Mouse (Mus musculus): ENCODE data around the gene Mgat5b. TPM values are rescaled to one million over a fixed set of nuclear protein-coding genes. Genes with fewer than 3 reads are reported as not detected.

Gene Mgat5b
- polyA plus RNA-seq, 1 experiment: 6.4 TPM

DNA sequence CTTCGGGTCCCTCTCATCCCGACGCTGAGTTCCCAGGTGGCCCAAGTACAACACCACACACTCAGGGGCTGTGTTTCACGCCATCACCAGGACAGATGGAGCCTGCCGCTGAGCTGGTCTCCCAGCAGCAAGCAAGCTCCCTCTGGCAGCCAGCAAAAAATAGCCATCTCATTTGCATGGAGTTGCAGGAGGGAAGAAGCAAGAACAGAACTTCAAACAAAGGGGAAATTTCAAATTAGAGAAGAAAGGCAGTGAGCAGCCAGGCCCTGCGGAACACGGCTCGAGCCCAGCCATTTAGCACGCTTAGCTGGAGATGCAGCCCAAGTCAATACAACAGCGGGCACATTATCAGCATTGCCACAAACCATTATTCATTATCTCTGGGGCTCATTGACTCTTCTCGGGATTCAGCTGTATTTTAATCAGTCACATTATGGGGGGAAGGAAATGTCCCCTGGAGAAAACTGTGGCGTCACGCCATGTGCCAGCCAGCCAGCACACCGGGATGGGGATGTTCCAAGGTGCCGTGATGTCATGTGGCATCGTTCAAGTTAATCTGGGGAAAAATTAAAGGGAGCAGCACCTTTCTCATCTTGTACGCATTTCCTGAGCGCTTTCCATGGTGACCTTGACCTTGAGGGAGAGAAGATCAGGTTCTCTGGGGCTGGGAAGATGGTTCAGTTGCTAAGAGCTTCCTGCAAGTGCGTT is 110.4 kb downstream of the Mgat5b start:
- no peaks in the 10 kb centered on the region for H3K36me3 ChIP-seq (ENCODE audit: control insufficient read depth, insufficient read depth, low read length)
- DNase-seq: no peak
- H3K4me3 ChIP-seq (ENCODE audit: control insufficient read depth, insufficient read depth, low read length): no peak overlapping the region
- H3K4me1 ChIP-seq (replicated peaks; ENCODE audit: control insufficient read depth, insufficient read depth, low read length): peaks cover 44% of the 10 kb centered on the region
- no peak for TF ChIP-seq POLR2A (IDR thresholded peaks at IDR 0.05; ENCODE audit: control insufficient read depth, extremely low read depth, insufficient read depth, low read length, poor library complexity)
- no peak for TF ChIP-seq CTCF (IDR thresholded peaks at IDR 0.05; ENCODE audit: borderline replicate concordance, control insufficient read depth, extremely low read depth, insufficient read depth, low read length, poor library complexity)
- 74% methylated on average over 19 of the region's 19 CpGs for WGBS
- no peak overlapping the region for H3K27ac ChIP-seq (ENCODE audit: control insufficient read depth, insufficient read depth, low read length)
- H3K27me3 ChIP-seq (ENCODE audit: control insufficient read depth, insufficient read depth, low read length): no peaks in the 10 kb centered on the region

- WGBS: 60% methylated on average over 3 of the region's 3 CpGs
- Histone ChIP-seq H3K4me3 (ENCODE audit: control insufficient read depth, insufficient read depth, low read length) (no peak overlapping the region), H3K27me3 (ENCODE audit: control insufficient read depth, insufficient read depth, low read length) (no peaks in the 10 kb centered on the region), H3K4me1 (replicated peaks; ENCODE audit: control insufficient read depth, insufficient read depth, low read length) (peaks cover 44% of the 10 kb centered on the region), H3K36me3 (ENCODE audit: control insufficient read depth, insufficient read depth, low read length) (no peaks in the 10 kb centered on the region), H3K27ac (ENCODE audit: control insufficient read depth, insufficient read depth, low read length) (no peak overlapping the region)
- TF ChIP-seq CTCF (IDR thresholded peaks at IDR 0.05; ENCODE audit: borderline replicate concordance, control insufficient read depth, extremely low read depth, insufficient read depth, low read length, poor library complexity) (no peak), POLR2A (IDR thresholded peaks at IDR 0.05; ENCODE audit: control insufficient read depth, extremely low read depth, insufficient read depth, low read length, poor library complexity) (no peak)
- no peak for DNase-seq
Measured at GRCm38 (mm10) chr11:117029569-117029955, 110.9 kb downstream of the Mgat5b start.

- Histone ChIP-seq H3K27ac (ENCODE audit: control insufficient read depth, insufficient read depth, low read length) (no peak overlapping the region), H3K27me3 (ENCODE audit: control insufficient read depth, insufficient read depth, low read length) (no peaks in the 10 kb centered on the region), H3K4me3 (ENCODE audit: control insufficient read depth, insufficient read depth, low read length) (no peak overlapping the region), H3K36me3 (ENCODE audit: control insufficient read depth, insufficient read depth, low read length) (no peaks in the 10 kb centered on the region), H3K4me1 (replicated peaks; ENCODE audit: control insufficient read depth, insufficient read depth, low read length) (peaks cover 44% of the 10 kb centered on the region)
- no peak for TF ChIP-seq POLR2A (IDR thresholded peaks at IDR 0.05; ENCODE audit: control insufficient read depth, extremely low read depth, insufficient read depth, low read length, poor library complexity)
- no peak for TF ChIP-seq CTCF (IDR thresholded peaks at IDR 0.05; ENCODE audit: borderline replicate concordance, control insufficient read depth, extremely low read depth, insufficient read depth, low read length, poor library complexity)
- no peak for DNase-seq
- 18% methylated on average over 3 of the region's 3 CpGs for WGBS
Measured at GRCm38 (mm10) chr11:117030018-117030417, 111.4 kb downstream of the Mgat5b start.

- no peaks in the 10 kb centered on the region for H3K36me3 ChIP-seq (ENCODE audit: control insufficient read depth, insufficient read depth, low read length)
- no peak overlapping the region for H3K4me3 ChIP-seq (ENCODE audit: control insufficient read depth, insufficient read depth, low read length)
- H3K4me1 ChIP-seq (replicated peaks; ENCODE audit: control insufficient read depth, insufficient read depth, low read length): peaks cover 44% of the 10 kb centered on the region
- WGBS: 26% methylated on average over 8 of the region's 8 CpGs
- TF ChIP-seq CTCF (IDR thresholded peaks at IDR 0.05; ENCODE audit: borderline replicate concordance, control insufficient read depth, extremely low read depth, insufficient read depth, low read length, poor library complexity): no peak
- TF ChIP-seq POLR2A (IDR thresholded peaks at IDR 0.05; ENCODE audit: control insufficient read depth, extremely low read depth, insufficient read depth, low read length, poor library complexity): no peak
- no peak for DNase-seq
- H3K27me3 ChIP-seq (ENCODE audit: control insufficient read depth, insufficient read depth, low read length): no peaks in the 10 kb centered on the region
- no peak overlapping the region for H3K27ac ChIP-seq (ENCODE audit: control insufficient read depth, insufficient read depth, low read length)
Measured at GRCm38 (mm10) chr11:117030471-117031101, 111.9 kb downstream of the Mgat5b start.

- 36% methylated on average over 4 of the region's 4 CpGs for WGBS
- TF ChIP-seq CTCF (IDR thresholded peaks at IDR 0.05; ENCODE audit: borderline replicate concordance, control insufficient read depth, extremely low read depth, insufficient read depth, low read length, poor library complexity): no peak
- TF ChIP-seq POLR2A (IDR thresholded peaks at IDR 0.05; ENCODE audit: control insufficient read depth, extremely low read depth, insufficient read depth, low read length, poor library complexity): no peak
- Histone ChIP-seq H3K36me3 (ENCODE audit: control insufficient read depth, insufficient read depth, low read length) (no peaks in the 10 kb centered on the region), H3K27ac (ENCODE audit: control insufficient read depth, insufficient read depth, low read length) (no peak overlapping the region), H3K27me3 (ENCODE audit: control insufficient read depth, insufficient read depth, low read length) (no peaks in the 10 kb centered on the region), H3K4me1 (replicated peaks; ENCODE audit: control insufficient read depth, insufficient read depth, low read length) (peaks cover 44% of the 10 kb centered on the region), H3K4me3 (ENCODE audit: control insufficient read depth, insufficient read depth, low read length) (no peak overlapping the region)
- DNase-seq: no peak
Measured at GRCm38 (mm10) chr11:117031249-117031648, 112.6 kb downstream of the Mgat5b start.

DNA sequence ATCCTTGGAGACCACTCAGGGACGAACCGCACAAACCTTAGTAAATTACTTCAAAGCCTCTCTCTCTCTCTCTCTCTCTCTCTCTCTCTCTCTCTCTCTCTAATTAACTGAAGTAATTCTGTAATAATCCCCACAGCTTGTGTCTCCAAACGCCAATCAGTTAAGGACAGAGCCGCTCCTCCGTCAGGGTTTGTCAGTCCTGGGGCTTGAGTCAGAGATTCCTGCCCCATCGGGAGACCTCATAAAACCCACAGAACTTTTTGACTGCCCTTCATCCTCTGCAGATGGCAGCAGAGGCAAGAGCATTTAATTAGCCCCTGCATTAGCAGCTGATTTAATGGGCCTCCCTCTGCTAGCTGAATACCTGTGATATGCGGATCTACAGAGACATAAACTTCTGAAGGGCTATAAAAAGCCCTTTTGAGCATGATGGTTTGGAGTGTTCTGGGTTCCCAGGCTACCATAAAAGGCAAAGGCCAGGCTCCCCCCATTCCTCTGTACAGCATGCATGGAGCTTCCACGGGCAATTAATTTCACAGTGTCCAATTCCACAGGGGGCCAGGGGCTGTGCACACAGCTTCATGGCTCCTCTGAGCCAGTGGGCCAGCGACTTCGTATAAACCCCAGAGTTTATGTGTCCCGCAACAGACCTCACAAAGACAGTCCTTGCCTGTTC is 117.1 kb downstream of the Mgat5b start:
- no peaks in the 10 kb centered on the region for H3K36me3 ChIP-seq (ENCODE audit: control insufficient read depth, insufficient read depth, low read length)
- WGBS: 90% methylated on average over 11 of the region's 11 CpGs
- no peak overlapping the region for H3K4me3 ChIP-seq (ENCODE audit: control insufficient read depth, insufficient read depth, low read length)
- H3K27me3 ChIP-seq (ENCODE audit: control insufficient read depth, insufficient read depth, low read length): no peaks in the 10 kb centered on the region
- no peak overlapping the region for H3K27ac ChIP-seq (ENCODE audit: control insufficient read depth, insufficient read depth, low read length)
- no peak for TF ChIP-seq POLR2A (IDR thresholded peaks at IDR 0.05; ENCODE audit: control insufficient read depth, extremely low read depth, insufficient read depth, low read length, poor library complexity)
- TF ChIP-seq CTCF (IDR thresholded peaks at IDR 0.05; ENCODE audit: borderline replicate concordance, control insufficient read depth, extremely low read depth, insufficient read depth, low read length, poor library complexity): no peak
- no peak for DNase-seq
- H3K4me1 ChIP-seq (replicated peaks; ENCODE audit: control insufficient read depth, insufficient read depth, low read length): peaks cover 12% of the 10 kb centered on the region

Other genes starting within 250 kb of the Mgat5b start
- gene St6galnac1, start 143.4 kb upstream of the Mgat5b start, polyA plus RNA-seq (2012; rRNA removed): 0.30 and 0.34 TPM in 2 replicates
- gene Mxra7, start 90.8 kb upstream of the Mgat5b start, polyA plus RNA-seq (2012; rRNA removed): 8.6 and 14.2 TPM in 2 replicates
- gene Mettl23, start 75.6 kb upstream of the Mgat5b start, polyA plus RNA-seq (2012; rRNA removed): 69.9 and 82.6 TPM in 2 replicates
- 37.3 and 46.3 TPM in 2 replicates for gene Jmjd6, start 75.4 kb upstream of the Mgat5b start, polyA plus RNA-seq (2012; rRNA removed)
- 32.9 and 33.0 TPM in 2 replicates for gene Mfsd11, start 66.4 kb upstream of the Mgat5b start, polyA plus RNA-seq (2012; rRNA removed)
- gene Srsf2, start 65.8 kb upstream of the Mgat5b start, polyA plus RNA-seq (2012; rRNA removed): 1,171 and 1,772 TPM in 2 replicates
- 75.6 and 84.8 TPM in 2 replicates for gene Sec14l1, start 196.3 kb downstream of the Mgat5b start, polyA plus RNA-seq (2012; rRNA removed)